Mouse (Mus musculus) midbrain, embryonic 16.5 days (tissue): ENCODE measurements around the gene Marf1. TPM values are rescaled to one million over a fixed set of nuclear protein-coding genes. Genes with fewer than 3 reads are reported as not detected.

Source experiments
- ATAC-seq: fragments of 200-750 bp; cut with Nextera tagmentation; 2 replicates; pipeline ENCODE4 v1.8.0; 2017; ENCODE audit warnings: moderate TSS enrichment
- H3K27ac ChIP-seq: fragments of 300-500 bp; sonication (generic); 2 replicates; pipeline ENCODE4 v1.5.1; 2014; ENCODE audit warnings: mild to moderate bottlenecking, low read length, mixed read lengths
- H3K27me3 ChIP-seq: fragments of 300-500 bp; sonication (generic); 2 replicates; pipeline ENCODE4 v1.6.1; 2014; ENCODE audit warnings: low read depth, low read length, mixed read lengths; ENCODE audit not compliant: control insufficient read depth, insufficient read depth
- H3K36me3 ChIP-seq: fragments of 300-500 bp; sonication (generic); 2 replicates; pipeline ENCODE4 v1.6.1; 2014; ENCODE audit warnings: mild to moderate bottlenecking, low read length, moderate library complexity, mixed read lengths; ENCODE audit not compliant: control insufficient read depth, insufficient read depth
- H3K4me1 ChIP-seq: fragments of 300-500 bp; sonication (generic); 2 replicates; pipeline ENCODE4 v1.6.1; 2014; ENCODE audit warnings: mild to moderate bottlenecking, low read length, mixed read lengths; ENCODE audit not compliant: control insufficient read depth, insufficient read depth
- H3K4me2 ChIP-seq: fragments of 300-500 bp; sonication (generic); 2 replicates; pipeline ENCODE4 v1.6.1; 2014; ENCODE audit warnings: mild to moderate bottlenecking, low read length, mixed read lengths
- H3K4me3 ChIP-seq: fragments of 300-500 bp; sonication (generic); 2 replicates; pipeline ENCODE4 v1.5.1; 2014; ENCODE audit warnings: low read depth, mild to moderate bottlenecking, low read length, moderate library complexity, mixed read lengths
- H3K9ac ChIP-seq: fragments of 300-500 bp; sonication (generic); 2 replicates; pipeline ENCODE4 v1.6.1; 2014; ENCODE audit warnings: low read depth, low read length, mixed read lengths
- H3K9me3 ChIP-seq: fragments of 300-500 bp; sonication (generic); replicated peaks from 2 replicates; pipeline ENCODE4 v1.6.1; 2014; ENCODE audit warnings: mild to moderate bottlenecking, low read length, mixed read lengths; ENCODE audit not compliant: control insufficient read depth, poor library complexity, severe bottlenecking
- WGBS: fragments of 180-500 bp; shearing (Covaris S2); extraction: QIAGEN DNeasy Blood & Tissue Kit; methylation state at CpG from one replicate; pipeline ENCODE4 v1.1.7; 2014; 5-methylcytosine and 5-hydroxymethylcytosine counted together
- polyA plus RNA-seq: library from polyadenylated mRNA; unstranded; fragments of >200 nt; fragmentation: Nextera tagmentation; extraction: Ambion mirVana; gene quantifications from 2 replicates; pipeline ENCODE4 v1.2.1, GENCODE M21; 2015

Gene Marf1
- polyA plus RNA-seq, 1 experiment from 2014 or later: 16.0 TPM

DNA sequence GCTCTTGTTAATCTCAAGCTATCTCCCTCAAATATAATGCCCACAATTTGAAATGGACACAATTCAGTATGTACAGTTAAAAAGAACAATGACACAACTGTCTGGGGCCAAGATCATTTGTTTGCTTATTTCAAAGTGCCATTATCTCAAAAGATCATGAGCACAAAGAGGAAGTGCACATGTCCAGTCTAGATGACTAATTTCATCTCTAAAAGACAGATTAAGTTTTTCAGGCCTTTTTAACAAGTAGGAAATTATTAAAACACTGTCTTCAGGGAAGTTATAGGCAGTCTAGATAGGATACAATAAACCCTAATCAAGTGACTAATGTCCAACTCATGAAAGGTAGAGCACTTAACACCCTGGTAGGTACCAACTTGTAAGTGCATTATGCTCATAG is 34.2 kb downstream of the Marf1 start:
- no peak for ATAC-seq
- peaks cover 52% of the 10 kb centered on the region for H3K36me3 ChIP-seq
- H3K4me3 ChIP-seq: no peak overlapping the region
- H3K27ac ChIP-seq: no peak overlapping the region
- H3K27me3 ChIP-seq: no peaks in the 10 kb centered on the region
- H3K9ac ChIP-seq: no peak overlapping the region
- H3K9me3 ChIP-seq: no peaks in the 10 kb centered on the region
- H3K4me2 ChIP-seq: no peak overlapping the region
- H3K4me1 ChIP-seq: no peaks in the 10 kb centered on the region

DNA sequence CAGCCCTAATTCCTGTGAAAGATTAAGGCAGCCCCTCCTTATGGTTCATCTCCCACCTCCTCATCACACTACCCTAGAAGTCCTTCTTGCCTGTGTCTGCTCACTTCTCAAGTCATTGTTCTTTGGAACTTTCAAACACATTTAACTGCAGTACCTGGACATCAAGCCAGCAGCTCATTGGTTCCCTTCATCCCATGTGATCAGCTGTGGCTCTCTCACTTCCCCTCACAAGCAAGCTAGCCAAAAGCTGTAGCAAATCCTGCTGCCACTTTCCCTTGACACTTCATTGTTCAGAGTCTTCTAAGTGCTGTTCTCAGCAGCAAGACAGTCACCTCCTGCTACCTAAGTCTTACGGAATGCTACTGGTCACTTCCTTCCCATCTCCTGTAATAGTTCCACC is 37.9 kb downstream of the Marf1 start:
- Histone ChIP-seq H3K4me1 (no peaks in the 10 kb centered on the region), H3K9ac (no peak overlapping the region), H3K36me3 (peaks cover 60% of the 10 kb centered on the region), H3K4me2 (no peak overlapping the region), H3K27me3 (no peaks in the 10 kb centered on the region), H3K4me3 (no peak overlapping the region), H3K9me3 (no peaks in the 10 kb centered on the region), H3K27ac (no peak overlapping the region)
- WGBS: 93% methylated on average over 1 of the region's 1 CpGs
- no peak for ATAC-seq

DNA sequence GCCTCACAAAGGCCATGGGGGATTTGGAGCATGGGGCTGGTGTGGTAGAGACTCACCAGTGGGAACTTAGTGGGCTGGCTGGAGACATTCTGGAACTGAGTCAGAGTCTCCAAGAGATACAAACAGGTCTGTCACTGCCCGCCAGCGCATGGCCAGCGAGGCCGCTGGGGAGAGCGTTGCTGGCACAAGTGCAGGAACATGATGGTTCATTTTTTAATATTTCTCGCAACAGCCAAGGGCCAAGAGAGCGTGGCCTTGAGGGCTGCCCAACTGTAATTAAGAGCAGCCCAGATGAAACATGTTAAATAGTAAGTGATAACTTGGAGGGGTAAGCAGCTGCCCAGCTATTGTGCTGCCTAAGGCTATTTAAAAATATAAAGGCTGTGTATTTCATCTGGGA is 38.4 kb downstream of the Marf1 start:
- H3K9me3 ChIP-seq: no peaks in the 10 kb centered on the region
- ATAC-seq: no peak
- no peak overlapping the region for H3K9ac ChIP-seq
- no peaks in the 10 kb centered on the region for H3K4me1 ChIP-seq
- no peak overlapping the region for H3K4me2 ChIP-seq
- H3K36me3 ChIP-seq: peaks cover 58% of the 10 kb centered on the region
- H3K27me3 ChIP-seq: no peaks in the 10 kb centered on the region
- WGBS: 97% methylated on average over 7 of the region's 7 CpGs
- H3K27ac ChIP-seq: no peak overlapping the region
- H3K4me3 ChIP-seq: no peak overlapping the region

DNA sequence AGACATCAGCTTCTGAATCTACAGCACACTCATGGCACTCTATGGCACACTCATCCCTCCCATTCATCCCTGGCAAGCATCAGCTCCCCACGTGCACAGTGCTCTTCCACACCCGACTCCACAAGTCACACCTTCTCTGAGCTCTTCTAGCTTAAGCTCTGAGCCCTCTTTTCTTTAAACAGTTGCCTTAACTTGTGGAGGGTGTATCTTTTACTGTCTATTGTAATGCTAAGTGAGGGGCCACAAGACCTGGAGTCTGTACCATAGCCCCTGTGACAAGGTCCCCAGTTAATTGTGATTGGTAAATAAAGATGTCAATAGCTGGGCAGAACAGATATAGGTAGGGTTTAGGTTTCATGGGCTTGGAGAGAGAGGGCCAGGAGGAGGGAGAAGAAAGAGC is 39.2 kb downstream of the Marf1 start:
- no peak for ATAC-seq
- Histone ChIP-seq H3K36me3 (peaks cover 55% of the 10 kb centered on the region), H3K4me2 (no peak overlapping the region)

DNA sequence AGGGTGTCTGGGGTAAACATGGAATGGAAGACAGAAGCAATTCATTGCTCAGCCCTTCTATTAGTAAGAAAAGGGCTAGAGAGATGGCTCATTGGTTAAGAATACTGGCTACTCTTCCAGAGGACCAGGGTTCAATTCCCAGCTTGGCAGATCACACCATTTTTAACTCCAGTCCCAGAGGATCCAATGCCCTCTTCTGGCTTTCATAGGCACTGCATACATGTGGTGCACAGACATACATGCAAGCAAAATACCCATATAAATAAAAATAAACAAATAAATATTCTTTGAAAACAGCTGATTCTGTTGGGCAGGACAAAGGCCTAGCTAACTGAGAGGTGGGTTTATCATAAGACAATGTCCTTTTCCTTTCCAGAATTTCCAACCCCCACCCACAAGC is 40.6 kb downstream of the Marf1 start:
- H3K4me3 ChIP-seq: no peak overlapping the region
- H3K27ac ChIP-seq: no peak overlapping the region
- ATAC-seq: no peak
- H3K27me3 ChIP-seq: no peaks in the 10 kb centered on the region
- H3K9me3 ChIP-seq: no peaks in the 10 kb centered on the region
- no peak overlapping the region for H3K4me2 ChIP-seq
- no peak overlapping the region for H3K9ac ChIP-seq
- H3K4me1 ChIP-seq: no peaks in the 10 kb centered on the region
- H3K36me3 ChIP-seq: peaks cover 47% of the 10 kb centered on the region

More for the DNA sequence above, 39.2 kb downstream of the Marf1 start:
- Histone ChIP-seq H3K27ac (no peak overlapping the region), H3K4me3 (no peak overlapping the region), H3K27me3 (no peaks in the 10 kb centered on the region), H3K4me1 (no peaks in the 10 kb centered on the region), H3K9me3 (no peaks in the 10 kb centered on the region), H3K9ac (no peak overlapping the region)
- 88% methylated on average over 2 of the region's 2 CpGs for WGBS

DNA sequence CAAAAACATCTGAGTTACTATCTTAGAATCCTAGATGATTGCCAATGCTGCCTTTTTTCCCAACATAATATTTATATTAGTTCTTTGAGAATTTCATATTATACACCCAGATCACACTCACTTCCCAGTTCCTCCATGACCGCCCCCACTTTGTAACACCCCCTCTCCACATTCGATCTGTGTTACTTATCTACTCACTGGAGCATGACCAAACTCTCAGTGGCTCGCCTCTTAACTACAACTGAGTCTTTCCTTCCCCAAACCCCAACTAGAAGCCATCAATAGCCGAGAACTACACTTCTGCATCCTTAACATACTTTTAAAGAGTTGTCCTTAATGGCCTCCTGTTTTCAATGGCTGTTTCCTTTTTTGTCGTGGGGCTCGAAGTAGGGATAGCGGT is 41.6 kb downstream of the Marf1 start:
- Histone ChIP-seq H3K4me1 (no peaks in the 10 kb centered on the region), H3K4me3 (no peak overlapping the region), H3K4me2 (no peak overlapping the region), H3K9me3 (no peaks in the 10 kb centered on the region), H3K9ac (no peak overlapping the region), H3K36me3 (peaks cover 47% of the 10 kb centered on the region), H3K27ac (no peak overlapping the region), H3K27me3 (no peaks in the 10 kb centered on the region)
- WGBS: 96% methylated on average over 7 of the region's 7 CpGs
- ATAC-seq: no peak

DNA sequence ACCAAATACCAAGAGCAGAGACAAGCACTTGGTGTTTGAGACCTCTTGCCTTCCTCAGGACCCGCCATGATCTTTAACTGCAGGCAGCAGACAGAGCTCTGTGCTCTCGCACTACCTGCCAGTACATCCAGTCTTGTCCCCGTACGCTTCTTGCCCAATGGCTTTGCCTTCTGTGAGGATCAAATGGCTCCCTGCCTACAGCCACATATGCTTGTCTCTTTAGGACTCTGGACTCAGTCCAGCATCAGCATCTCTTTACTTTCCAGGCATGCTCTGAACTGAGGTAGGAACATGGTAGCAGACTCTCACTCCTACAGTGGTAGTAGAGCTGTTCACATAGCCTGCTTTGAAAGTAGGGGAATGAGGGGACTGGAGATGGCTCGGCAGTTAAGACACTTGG is 42.2 kb downstream of the Marf1 start:
- Histone ChIP-seq H3K27me3 (no peaks in the 10 kb centered on the region), H3K4me3 (no peak overlapping the region), H3K4me1 (no peaks in the 10 kb centered on the region), H3K36me3 (peaks cover 45% of the 10 kb centered on the region), H3K9me3 (no peaks in the 10 kb centered on the region), H3K9ac (no peak overlapping the region), H3K4me2 (no peak overlapping the region), H3K27ac (no peak overlapping the region)
- 93% methylated on average over 5 of the region's 5 CpGs for WGBS
- ATAC-seq: no peak

DNA sequence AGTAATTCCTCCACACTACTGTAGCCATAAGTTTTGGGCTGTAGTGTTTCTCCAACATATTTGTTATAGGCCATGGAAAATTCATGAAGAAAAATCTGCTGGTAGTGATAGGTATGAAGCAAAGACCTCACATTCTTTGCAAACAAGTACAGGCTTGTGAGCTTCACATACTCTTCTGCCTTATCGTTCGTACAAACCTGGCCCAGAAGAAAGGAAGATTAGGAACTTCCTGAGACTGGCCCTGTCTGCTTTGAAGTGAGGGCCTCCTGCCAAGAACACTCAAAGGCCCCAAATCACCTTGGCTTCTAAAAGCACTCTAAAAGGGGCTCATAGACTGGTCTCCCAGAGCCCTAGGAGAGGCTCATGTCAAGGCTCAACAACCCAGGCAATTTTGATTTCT is 45.9 kb downstream of the Marf1 start:
- Histone ChIP-seq H3K36me3 (peaks cover 28% of the 10 kb centered on the region), H3K27me3 (no peaks in the 10 kb centered on the region), H3K4me2 (no peak overlapping the region), H3K4me1 (no peaks in the 10 kb centered on the region), H3K27ac (no peak overlapping the region), H3K9me3 (no peaks in the 10 kb centered on the region), H3K9ac (no peak overlapping the region), H3K4me3 (no peak overlapping the region)
- 92% methylated on average over 2 of the region's 2 CpGs for WGBS
- ATAC-seq: no peak

DNA sequence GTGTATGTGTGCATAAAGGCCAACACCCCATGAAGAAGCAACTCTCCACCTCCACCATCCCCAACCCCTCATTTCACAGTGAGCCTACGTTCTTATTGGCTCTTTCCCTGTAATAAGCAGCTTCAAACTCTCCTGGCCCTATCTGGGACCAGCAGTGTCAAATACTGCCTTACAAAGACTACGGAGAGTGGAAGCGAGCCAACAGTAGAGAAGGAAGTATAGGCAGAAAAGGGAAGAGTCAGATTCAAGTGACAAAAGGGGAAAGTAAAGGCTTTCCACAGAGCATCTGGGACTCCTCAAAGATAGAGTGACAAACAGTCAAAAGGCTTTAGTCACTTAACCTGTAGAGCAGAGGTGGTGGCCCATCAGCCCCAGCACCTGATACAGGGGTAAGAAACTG is 50.4 kb downstream of the Marf1 start:
- WGBS: 96% methylated on average over 3 of the region's 3 CpGs
- peaks cover 32% of the 10 kb centered on the region for H3K36me3 ChIP-seq

DNA sequence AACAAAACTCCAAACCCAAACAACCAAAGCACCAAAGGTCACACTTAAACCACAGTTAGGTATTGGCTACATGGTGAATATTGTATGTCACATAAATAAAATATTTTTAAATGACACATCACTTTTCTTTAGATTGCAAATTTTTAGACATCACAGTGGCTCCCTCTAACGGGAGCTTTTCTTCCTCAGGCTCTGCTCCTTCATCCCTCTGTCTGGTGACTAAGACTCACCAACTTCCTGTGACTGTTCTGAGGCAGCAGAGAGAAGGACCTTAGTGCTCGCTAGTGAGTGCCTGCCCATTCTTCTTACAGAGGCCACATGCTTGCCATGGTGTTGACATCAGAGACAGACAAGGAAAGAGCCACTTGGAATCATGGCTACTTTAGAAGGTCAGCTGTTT is 51.0 kb downstream of the Marf1 start:
- no peak overlapping the region for H3K4me3 ChIP-seq
- H3K4me2 ChIP-seq: no peak overlapping the region
- H3K9ac ChIP-seq: no peak overlapping the region
- peaks cover 32% of the 10 kb centered on the region for H3K36me3 ChIP-seq
- H3K4me1 ChIP-seq: no peaks in the 10 kb centered on the region
- H3K27me3 ChIP-seq: no peaks in the 10 kb centered on the region
- H3K9me3 ChIP-seq: no peaks in the 10 kb centered on the region
- ATAC-seq: no peak
- H3K27ac ChIP-seq: no peak overlapping the region
- WGBS: 78% methylated on average over 2 of the region's 2 CpGs

More for the DNA sequence above, 50.4 kb downstream of the Marf1 start:
- no peak overlapping the region for H3K9ac ChIP-seq
- no peaks in the 10 kb centered on the region for H3K4me1 ChIP-seq
- H3K27me3 ChIP-seq: no peaks in the 10 kb centered on the region
- H3K27ac ChIP-seq: no peak overlapping the region
- no peak overlapping the region for H3K4me2 ChIP-seq
- no peak overlapping the region for H3K4me3 ChIP-seq
- no peak for ATAC-seq
- no peaks in the 10 kb centered on the region for H3K9me3 ChIP-seq
